Mouse (Mus musculus) mature B cell (primary cell): ENCODE measurements around the gene Agpat2.

ENCODE experiments used
- in situ Hi-C: fragments of 300-500 bp; cut with MboI; formaldehyde crosslinking; loops from 2 replicates; pipeline ENCODE4 v1.14.3; 2019

The Agpat2 gene

DNA sequence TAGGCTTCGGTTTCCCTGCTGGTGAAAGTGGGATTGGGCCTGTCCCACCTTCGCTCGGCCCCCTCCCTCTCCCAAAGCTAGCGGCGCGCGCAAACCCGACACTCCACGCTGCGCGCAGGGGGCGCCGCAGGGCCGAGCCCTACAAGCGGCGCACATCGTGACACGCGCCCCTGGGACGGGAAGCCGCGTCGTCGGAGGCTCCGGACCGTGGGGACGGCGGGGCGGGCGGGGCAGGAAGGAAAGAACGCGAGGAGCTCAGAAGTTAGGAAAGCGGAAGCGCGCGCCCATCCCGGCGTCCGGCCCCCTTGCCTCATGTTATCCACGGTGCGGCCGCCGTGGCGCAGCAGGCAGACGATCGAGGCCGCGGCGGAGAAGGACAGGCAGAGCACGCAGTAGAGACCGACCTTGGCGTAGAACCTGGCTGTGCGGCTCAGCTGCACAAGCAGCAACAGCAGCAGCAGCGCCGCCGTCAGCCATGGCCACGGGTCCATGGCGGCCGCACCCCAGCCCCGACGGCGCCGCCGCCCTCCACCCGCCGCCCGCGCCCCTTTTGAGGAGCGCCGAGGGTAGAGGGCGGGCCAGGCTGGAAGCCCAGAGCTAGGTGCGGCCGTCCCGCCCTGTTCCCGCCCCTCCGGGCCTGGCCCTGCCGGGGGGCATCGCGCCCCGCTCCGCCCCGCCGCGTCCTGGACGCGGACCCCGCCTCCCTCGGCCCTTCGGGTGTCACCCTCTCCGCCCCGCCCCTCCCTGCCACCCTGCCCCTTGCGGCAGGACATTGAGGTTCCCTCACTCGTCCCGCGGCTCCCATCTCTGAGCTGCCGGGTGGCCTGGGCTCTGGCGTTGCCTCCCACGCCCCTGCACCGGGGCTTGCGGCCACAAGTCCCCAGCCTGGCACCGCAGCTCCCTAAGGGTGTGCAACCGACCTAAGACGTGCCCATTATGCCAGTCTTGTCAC lies at the start of gene Agpat2:
Gene Agpat2 (minus strand): TSS at position 698 of the 952 bp plus-strand sequence.
- in situ Hi-C loops, result no loop called here

- in situ Hi-C loops, result no loop called here
These were observed 42.6 kb upstream of the Agpat2 start for GRCm38 (mm10) chr2:26646643-26647293.

DNA sequence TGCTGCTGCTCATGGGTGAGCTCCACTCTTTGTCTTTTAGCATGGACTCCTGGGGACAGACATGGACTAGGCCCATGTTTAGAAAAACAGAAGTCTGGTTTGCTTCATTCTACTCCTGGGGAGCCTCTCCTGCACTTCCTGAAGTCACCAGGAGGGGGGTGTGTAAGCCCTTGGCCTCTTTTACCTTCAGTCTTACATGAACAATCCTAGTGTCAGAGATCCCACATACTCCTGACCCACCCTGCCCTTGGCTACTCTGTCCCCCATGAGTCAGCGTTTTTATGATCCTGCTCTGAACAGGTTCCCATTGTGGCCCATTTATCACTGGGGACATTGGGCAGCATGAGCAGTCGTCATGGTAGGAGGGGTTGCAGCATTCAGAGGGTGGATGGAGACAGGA lies 39.7 kb upstream of the Agpat2 start:
- in situ Hi-C loops, result no loop called here

DNA sequence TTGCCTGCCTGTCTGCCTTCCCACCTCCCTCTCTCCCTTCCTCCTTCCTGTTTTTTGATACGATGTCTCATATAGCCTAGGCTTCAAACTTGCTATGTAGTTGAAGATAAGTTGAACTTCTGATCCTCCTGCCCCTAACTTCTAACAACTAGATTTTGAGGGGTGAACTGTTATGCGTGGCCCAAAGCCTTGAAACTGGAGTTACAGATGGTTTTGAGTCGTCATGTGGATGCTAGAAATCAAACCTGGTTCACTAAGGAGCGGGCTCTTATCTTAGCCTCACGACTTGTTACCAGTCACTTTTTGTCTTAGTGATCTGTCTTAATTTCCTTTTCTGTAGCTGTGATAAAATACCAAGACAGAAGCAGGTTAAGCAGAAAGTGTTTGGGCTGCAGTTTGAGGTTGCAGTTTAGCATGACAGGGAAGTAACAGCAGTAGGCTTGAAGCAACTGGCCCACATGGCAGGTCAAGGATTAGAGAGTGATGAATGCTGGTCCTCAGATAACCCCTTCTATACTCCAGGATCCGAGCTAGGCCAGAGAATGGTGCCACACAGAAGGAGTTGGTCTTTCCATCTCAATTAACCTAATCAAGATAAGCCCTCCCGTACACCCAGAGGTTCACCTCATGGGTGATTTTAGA lies 36.9 kb upstream of the Agpat2 start:
- in situ Hi-C loops, result no loop called here

DNA sequence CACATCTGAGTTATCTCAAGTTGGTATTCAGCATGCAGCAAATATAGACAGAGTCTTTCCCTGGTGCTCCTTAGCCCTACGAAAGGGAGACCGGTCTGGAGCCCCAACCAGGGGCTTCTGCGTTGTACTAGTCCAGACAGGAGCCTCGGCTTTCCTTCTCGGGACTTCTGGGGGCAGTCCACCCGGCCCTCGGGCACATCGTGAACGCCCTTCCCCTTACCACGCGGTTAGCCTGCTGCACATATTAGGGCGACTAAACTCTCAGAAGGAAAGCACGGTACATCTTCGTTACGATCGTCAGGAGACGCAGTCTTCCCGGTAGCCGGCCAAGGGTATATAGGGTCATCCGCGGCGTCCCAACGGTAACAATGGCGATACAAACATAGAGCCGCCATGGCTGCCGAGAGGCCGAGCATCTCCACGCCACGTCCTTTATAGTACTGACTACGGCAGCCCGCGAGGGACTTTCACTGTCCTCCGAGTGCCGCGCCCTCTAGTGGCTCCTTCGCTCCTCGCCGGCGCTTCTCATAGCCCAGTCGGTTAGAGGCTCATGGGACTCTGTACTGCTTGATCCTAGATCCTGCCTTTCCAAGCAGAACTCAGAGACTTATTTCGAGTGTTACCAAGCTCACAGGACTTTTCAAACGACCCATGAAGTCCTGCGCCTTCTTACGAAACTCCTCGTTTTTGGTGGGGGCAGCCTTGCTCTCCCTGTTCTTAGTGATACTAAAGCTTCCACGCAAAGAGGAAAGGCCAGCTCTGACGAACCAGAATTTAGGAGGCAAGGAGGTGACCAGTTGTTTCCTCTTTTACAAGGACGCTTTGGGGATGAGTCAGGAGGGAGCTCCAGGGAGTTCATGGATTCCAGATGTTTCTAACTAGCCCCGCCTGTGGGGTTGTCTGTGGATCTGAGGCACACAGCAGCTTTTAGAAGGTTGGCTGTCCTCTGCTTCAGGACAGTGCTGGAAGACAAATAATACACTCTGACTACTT lies 35.9 kb upstream of the Agpat2 start:
- in situ Hi-C loops, result loop anchor here (5.0 kb wide), 1 partner anchor 53 kb away; the partner anchor contains the start of gene Gm20532

- in situ Hi-C loops, result loop anchor here (5.0 kb wide), 1 partner anchor 52 kb away; the partner anchor contains the start of gene Gm20532
These were observed 34.9 kb upstream of the Agpat2 start for GRCm38 (mm10) chr2:26639083-26639482.

GRCm38 (mm10) chr2:26638572-26638971 lies 34.4 kb upstream of the Agpat2 start:
- in situ Hi-C loops, result loop anchor here (5.0 kb wide), 1 partner anchor 51 kb away; the partner anchor contains the start of gene Gm20532

DNA sequence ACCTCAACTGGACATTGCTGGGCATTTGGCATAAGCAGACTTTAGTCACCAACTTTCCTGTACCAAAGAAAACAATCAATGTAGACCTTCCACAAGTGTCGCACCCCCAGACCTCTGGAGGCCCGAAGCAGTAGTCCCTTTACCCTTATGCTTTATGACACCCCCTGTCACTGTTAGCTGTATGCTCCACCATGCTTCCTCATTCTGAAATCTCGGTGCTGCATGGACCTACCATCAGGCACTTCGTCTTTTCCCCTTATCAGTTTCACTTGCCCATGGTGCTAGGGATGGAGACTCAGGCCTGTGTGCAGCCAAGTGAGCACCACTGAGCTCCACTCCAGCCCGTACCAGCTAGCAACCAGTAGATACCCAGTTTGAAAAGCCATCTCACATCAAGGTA lies 33.8 kb upstream of the Agpat2 start:
- in situ Hi-C loops, result loop anchor here (5.0 kb wide), 1 partner anchor 51 kb away; the partner anchor contains the start of gene Gm20532

DNA sequence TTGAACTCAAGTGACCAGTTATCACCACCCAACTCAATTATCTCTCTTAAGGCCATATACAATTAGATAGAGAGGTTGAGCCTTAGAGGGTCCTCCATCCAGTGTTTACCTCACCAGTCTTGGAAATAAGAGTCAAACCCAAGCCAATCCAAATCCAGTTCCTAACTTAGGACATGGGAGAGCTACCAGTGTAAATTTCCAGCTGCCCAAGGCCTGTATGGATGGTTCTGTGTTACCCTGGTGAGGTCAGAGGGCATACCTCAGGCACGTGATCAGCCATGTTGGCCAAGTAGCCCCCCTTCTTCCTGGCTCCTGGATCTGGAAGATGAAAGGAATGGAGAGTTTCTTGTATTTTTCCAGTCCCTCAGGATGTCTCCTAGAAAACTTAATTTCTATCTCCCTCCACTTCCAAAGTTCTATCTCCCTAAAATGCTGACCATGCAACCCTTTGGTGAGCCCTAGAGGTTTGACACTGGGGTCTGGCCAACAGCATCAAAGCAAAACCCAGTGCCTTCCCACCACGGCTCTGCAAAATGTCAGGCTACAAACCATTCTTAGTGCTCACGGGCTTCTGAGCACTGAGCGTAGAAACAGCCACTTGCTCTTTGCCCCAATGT lies 33.2 kb upstream of the Agpat2 start:
- in situ Hi-C loops, result loop anchor here (5.0 kb wide), 1 partner anchor 50 kb away; the partner anchor contains the start of gene Gm20532

GRCm38 (mm10) chr2:26636325-26636635 lies 32.1 kb upstream of the Agpat2 start:
- in situ Hi-C loops, result loop anchor here (5.0 kb wide), 1 partner anchor 49 kb away; the partner anchor contains the start of gene Gm20532

DNA sequence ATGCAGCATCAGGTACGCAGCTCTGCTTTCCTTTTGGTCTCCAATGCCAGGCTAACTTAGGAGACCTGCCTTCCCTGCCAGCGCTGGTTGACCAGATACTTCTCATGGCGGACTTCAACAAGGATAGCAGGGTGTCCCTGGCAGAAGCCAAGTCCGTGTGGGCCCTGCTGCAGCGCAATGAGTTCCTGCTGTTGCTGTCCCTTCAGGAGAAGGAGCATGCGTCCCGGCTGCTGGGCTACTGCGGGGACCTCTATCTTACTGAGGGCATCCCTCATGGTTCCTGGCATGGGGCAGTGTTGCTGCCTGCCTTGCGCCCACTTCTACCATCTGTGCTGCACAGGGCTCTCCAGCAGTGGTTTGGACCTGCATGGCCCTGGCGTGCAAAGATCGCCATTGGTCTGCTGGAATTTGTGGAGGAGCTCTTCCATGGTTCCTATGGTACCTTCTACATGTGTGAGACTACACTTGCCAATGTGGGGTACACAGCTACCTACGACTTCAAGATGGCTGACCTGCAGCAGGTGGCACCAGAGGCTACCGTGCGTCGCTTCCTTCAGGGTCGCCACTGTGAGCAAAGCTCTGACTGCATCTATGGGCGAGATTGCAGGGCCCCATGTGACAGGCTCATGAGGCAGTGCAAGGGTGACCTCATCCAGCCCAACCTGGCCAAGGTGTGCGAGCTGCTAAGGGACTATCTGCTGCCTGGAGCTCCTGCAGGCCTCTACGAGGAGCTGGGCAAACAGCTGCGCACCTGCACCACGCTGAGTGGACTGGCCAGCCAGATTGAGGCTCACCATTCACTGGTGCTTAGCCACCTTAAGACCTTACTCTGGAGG lies 31.5 kb upstream of the Agpat2 start:
- in situ Hi-C loops, result loop anchor here (5.0 kb wide), 1 partner anchor 48 kb away; the partner anchor contains the start of gene Gm20532

DNA sequence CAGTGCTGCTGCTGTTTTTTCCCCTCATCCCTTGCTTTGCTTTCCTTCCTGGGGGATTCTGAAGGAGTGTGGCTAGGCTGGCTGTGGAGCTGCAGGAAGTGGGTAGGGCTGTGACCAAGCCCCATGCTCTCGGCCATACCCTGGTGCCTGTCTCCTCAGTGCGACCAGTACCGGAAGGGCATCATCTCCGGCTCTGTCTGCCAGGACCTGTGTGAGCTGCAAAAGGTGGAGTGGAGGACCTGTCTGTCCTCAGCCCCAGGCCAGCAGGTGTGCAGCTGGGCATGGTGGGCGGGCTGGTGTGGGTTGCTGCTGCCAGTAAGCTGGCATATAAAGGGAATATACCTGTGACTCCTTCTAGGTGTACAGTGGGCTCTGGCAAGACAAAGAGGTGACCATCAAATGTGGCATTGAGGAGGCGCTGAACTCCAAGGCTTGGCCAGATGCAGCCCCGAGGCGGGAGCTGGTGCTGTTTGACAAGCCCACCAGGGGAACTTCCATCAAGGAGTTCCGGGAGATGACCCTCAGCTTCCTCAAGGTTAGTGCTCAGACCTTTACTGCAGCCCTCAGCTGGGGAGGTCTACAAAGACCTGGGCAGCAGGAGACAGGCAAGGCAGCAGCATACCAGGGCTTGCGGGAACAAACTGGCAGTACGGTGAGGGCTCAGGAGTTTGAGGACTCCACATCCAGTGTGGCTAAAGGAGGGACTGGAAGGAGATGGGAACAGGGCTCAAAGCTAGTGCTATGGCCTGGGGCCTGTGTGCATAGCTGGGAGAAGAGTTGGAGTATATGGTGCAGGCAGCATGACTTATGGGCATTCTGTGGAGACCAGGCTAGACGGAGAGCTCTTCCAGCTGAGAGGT lies 30.6 kb upstream of the Agpat2 start:
- in situ Hi-C loops, result loop anchor here (5.0 kb wide), 1 partner anchor 48 kb away; the partner anchor contains the start of gene Gm20532

GRCm38 (mm10) chr2:26633953-26634530 lies 29.8 kb upstream of the Agpat2 start:
- in situ Hi-C loops, result no loop called here

- in situ Hi-C loops, result no loop called here
These were observed 28.6 kb upstream of the Agpat2 start for GRCm38 (mm10) chr2:26632541-26633395.

- in situ Hi-C loops, result no loop called here
These were observed 24.7 kb upstream of the Agpat2 start for GRCm38 (mm10) chr2:26628792-26629437.

DNA sequence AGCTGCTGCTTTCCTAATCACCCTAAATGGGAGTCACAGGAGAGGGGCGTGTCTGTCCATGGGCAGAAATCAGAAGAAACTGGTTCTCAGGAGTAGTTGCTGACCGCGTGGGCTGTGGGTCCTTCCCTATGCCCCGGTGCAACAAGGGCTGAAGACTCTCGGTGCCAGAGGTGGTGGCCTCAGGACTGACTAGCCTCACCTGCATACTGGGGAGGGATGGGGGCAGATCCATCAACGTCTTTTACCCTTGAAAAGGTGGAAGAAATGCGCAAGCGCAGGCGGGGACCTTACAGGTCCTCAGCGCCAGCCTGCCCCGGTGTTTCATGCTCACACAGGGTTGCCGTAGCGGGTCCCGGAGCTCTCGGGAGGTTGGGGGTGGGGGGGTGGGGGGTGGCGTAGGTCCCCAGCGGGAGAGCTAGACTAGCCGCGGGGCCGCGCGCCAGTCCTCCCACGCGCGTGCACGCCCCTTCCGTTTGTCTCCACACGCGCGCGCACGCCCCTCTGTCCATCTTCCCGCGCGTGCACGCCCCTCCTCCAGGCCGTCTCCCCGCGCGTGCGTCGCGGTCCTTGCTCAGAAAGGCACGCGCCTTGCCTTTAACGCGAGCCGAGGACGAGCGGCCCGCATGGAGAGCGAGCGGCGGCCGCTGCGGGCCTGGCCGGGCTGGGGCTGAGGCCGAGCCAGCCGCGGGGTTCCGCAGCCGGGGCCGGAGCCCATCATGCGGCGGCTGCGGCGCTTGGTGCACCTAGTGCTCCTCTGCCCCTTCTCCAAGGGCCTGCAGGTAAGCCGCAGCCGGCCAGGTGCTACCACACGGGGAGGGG lies 23.9 kb upstream of the Agpat2 start, which contains the start of gene Fam69b:
Gene Fam69b (plus strand): TSS at position 537 of the 819 bp plus-strand sequence.
- in situ Hi-C loops, result no loop called here
